Mouse (Mus musculus) neural tube, embryonic 15.5 days (tissue): ENCODE measurements at regions not wholly inside any gene's neighbourhood (a gene's known extent, or its start where the extent isn't known, plus 50 kb on each side); places are given as distances from the start of the nearest gene placed in this dataset.

Source experiments
- ATAC-seq: fragments of 200-750 bp; cut with Nextera tagmentation; 2 replicates; pipeline ENCODE4 v1.8.0; 2017; ENCODE audit warnings: mild to moderate bottlenecking, moderate TSS enrichment, moderate library complexity; ENCODE audit not compliant: low FRiP score
- H3K27ac ChIP-seq: fragments of 300-500 bp; sonication (generic); replicated peaks from 2 replicates; pipeline ENCODE4 v1.5.1; 2015; ENCODE audit warnings: mild to moderate bottlenecking, inconsistent platforms
- H3K27me3 ChIP-seq: fragments of 300-500 bp; sonication (generic); replicated peaks from 2 replicates; pipeline ENCODE4 v1.6.1; 2015; ENCODE audit warnings: inconsistent platforms
- H3K36me3 ChIP-seq: fragments of 300-500 bp; sonication (generic); 2 replicates; pipeline ENCODE4 v1.6.1; 2015; ENCODE audit warnings: inconsistent platforms
- H3K4me1 ChIP-seq: fragments of 300-500 bp; sonication (generic); 2 replicates; pipeline ENCODE4 v1.6.1; 2015; ENCODE audit warnings: inconsistent platforms
- H3K4me2 ChIP-seq: fragments of 300-500 bp; sonication (generic); 2 replicates; pipeline ENCODE4 v1.6.1; 2015; ENCODE audit warnings: inconsistent platforms, mild to moderate bottlenecking, moderate library complexity
- H3K4me3 ChIP-seq: fragments of 300-500 bp; sonication (generic); replicated peaks from 2 replicates; pipeline ENCODE4 v1.5.1; 2015; ENCODE audit warnings: mild to moderate bottlenecking, inconsistent platforms
- H3K9ac ChIP-seq: fragments of 300-500 bp; sonication (generic); replicated peaks from 2 replicates; pipeline ENCODE4 v1.6.1; 2015; ENCODE audit warnings: mild to moderate bottlenecking, inconsistent platforms
- H3K9me3 ChIP-seq: fragments of 300-500 bp; sonication (generic); replicated peaks from 2 replicates; pipeline ENCODE4 v1.6.1; 2016; ENCODE audit warnings: inconsistent platforms
- WGBS: fragments of 180-500 bp; shearing (Covaris S2); methylation state at CpG from one replicate; pipeline ENCODE4 v1.1.7; 2015; ENCODE audit warnings: mixed read lengths; 5-methylcytosine and 5-hydroxymethylcytosine counted together

GRCm38 (mm10) chr13:39350668-39351067 lies 390.0 kb upstream of the Slc35b3 start:
- Histone ChIP-seq H3K4me2 (no peak overlapping the region), H3K9me3 (no peaks in the 10 kb centered on the region), H3K9ac (no peak overlapping the region), H3K36me3 (no peaks in the 10 kb centered on the region), H3K27ac (no peak overlapping the region), H3K4me3 (no peak overlapping the region), H3K4me1 (peaks cover 6% of the 10 kb centered on the region; the same call in 1 of the 2 replicates), H3K27me3 (no peaks in the 10 kb centered on the region)
- 59% methylated on average over 12 of the region's 12 CpGs for WGBS
- no peak for ATAC-seq

- Histone ChIP-seq H3K4me1 (peaks cover 6% of the 10 kb centered on the region; the same call in 1 of the 2 replicates), H3K4me2 (no peak overlapping the region), H3K27me3 (no peaks in the 10 kb centered on the region), H3K4me3 (no peak overlapping the region), H3K9me3 (no peaks in the 10 kb centered on the region), H3K9ac (no peak overlapping the region), H3K36me3 (no peaks in the 10 kb centered on the region), H3K27ac (no peak overlapping the region)
- ATAC-seq: no peak
- WGBS: 72% methylated on average over 6 of the region's 6 CpGs
Observed at GRCm38 (mm10) chr13:39347761-39348160, 387.1 kb upstream of the Slc35b3 start.

DNA sequence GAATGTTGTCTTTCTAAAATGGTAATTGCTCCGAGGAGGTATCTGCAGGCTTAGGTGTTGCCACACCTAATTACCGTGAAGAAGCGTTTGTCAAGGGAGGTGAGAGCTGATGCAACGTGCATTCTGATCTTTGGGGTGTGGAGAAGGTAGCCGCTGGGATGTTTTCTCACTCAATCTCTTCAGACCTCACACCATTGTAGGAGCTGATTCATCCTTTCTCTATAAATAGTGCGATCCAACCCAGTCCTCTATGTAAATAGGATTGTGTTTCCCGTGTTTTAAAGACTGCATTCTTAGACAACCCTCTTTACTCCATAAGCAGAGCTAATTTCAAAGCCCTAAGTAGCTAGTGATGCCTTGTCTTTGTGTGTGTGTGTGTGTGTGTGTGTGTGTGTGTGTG lies 374.2 kb upstream of the Slc35b3 start:
- no peaks in the 10 kb centered on the region for H3K9me3 ChIP-seq
- no peak overlapping the region for H3K27ac ChIP-seq
- no peak overlapping the region for H3K4me3 ChIP-seq
- 79% methylated on average over 7 of the region's 7 CpGs for WGBS
- H3K9ac ChIP-seq: no peak overlapping the region
- no peak for ATAC-seq
- no peaks in the 10 kb centered on the region for H3K36me3 ChIP-seq
- H3K27me3 ChIP-seq: no peaks in the 10 kb centered on the region
- H3K4me1 ChIP-seq: no peaks in the 10 kb centered on the region
- H3K4me2 ChIP-seq: no peak overlapping the region

- Histone ChIP-seq H3K4me2 (no peak overlapping the region), H3K4me1 (no peaks in the 10 kb centered on the region), H3K36me3 (no peaks in the 10 kb centered on the region), H3K4me3 (no peak overlapping the region), H3K9me3 (no peaks in the 10 kb centered on the region), H3K27ac (no peak overlapping the region), H3K27me3 (no peaks in the 10 kb centered on the region), H3K9ac (no peak overlapping the region)
- ATAC-seq: no peak
- WGBS: 87% methylated on average over 3 of the region's 3 CpGs
Observed at GRCm38 (mm10) chr13:39329794-39330193, 369.1 kb upstream of the Slc35b3 start.

GRCm38 (mm10) chr13:39326176-39326575 lies 365.5 kb upstream of the Slc35b3 start:
- 87% methylated on average over 8 of the region's 8 CpGs for WGBS
- Histone ChIP-seq H3K9ac (no peak overlapping the region), H3K36me3 (no peaks in the 10 kb centered on the region), H3K27me3 (no peaks in the 10 kb centered on the region), H3K4me2 (no peak overlapping the region), H3K9me3 (no peaks in the 10 kb centered on the region), H3K4me1 (no peaks in the 10 kb centered on the region), H3K4me3 (no peak overlapping the region), H3K27ac (no peak overlapping the region)
- ATAC-seq: no peak

- no peak overlapping the region for H3K4me3 ChIP-seq
- H3K4me2 ChIP-seq: no peak overlapping the region
- 93% methylated on average over 3 of the region's 3 CpGs for WGBS
- H3K27me3 ChIP-seq: no peaks in the 10 kb centered on the region
- no peaks in the 10 kb centered on the region for H3K4me1 ChIP-seq
- H3K36me3 ChIP-seq: no peaks in the 10 kb centered on the region
- no peak for ATAC-seq
- H3K27ac ChIP-seq: no peak overlapping the region
- H3K9ac ChIP-seq: no peak overlapping the region
- H3K9me3 ChIP-seq: no peaks in the 10 kb centered on the region
Observed at GRCm38 (mm10) chr13:39321111-39321510, 360.4 kb upstream of the Slc35b3 start.

- Histone ChIP-seq H3K9ac (no peak overlapping the region), H3K9me3 (no peaks in the 10 kb centered on the region), H3K4me1 (no peaks in the 10 kb centered on the region), H3K27me3 (no peaks in the 10 kb centered on the region), H3K27ac (no peak overlapping the region), H3K36me3 (no peaks in the 10 kb centered on the region), H3K4me2 (no peak overlapping the region), H3K4me3 (no peak overlapping the region)
- ATAC-seq: no peak
- 88% methylated on average over 5 of the region's 5 CpGs for WGBS
Observed at GRCm38 (mm10) chr13:39309758-39310157, 349.1 kb upstream of the Slc35b3 start.

- no peak overlapping the region for H3K4me3 ChIP-seq
- H3K9ac ChIP-seq: no peak overlapping the region
- no peaks in the 10 kb centered on the region for H3K36me3 ChIP-seq
- no peaks in the 10 kb centered on the region for H3K27me3 ChIP-seq
- H3K4me1 ChIP-seq: no peaks in the 10 kb centered on the region
- no peak overlapping the region for H3K27ac ChIP-seq
- ATAC-seq: no peak
- H3K4me2 ChIP-seq: no peak overlapping the region
- no peaks in the 10 kb centered on the region for H3K9me3 ChIP-seq
- 87% methylated on average over 9 of the region's 9 CpGs for WGBS
Observed at GRCm38 (mm10) chr13:39307845-39308244, 347.2 kb upstream of the Slc35b3 start.

DNA sequence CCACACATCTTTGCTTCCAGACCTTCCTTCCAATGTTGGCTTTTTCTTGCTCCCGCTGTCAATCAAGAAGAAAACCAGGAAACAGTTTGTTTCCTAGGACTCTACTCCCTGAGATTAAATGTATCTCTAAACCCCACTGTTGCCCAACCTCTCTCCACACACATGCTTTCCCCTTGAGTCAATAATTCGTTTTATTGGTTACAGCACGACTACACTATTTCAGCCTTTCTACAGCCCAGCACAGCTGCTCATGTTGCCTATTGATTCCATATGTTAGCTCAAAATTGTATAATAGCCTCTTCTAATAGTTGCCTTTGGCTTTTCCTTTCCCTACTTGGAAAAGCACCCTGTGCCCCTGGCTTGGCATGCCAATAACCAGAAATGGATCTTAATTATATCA lies 346.2 kb upstream of the Slc35b3 start:
- no peak overlapping the region for H3K27ac ChIP-seq
- no peak for ATAC-seq

GRCm38 (mm10) chr13:39297129-39297528 lies 336.5 kb upstream of the Slc35b3 start:
- no peaks in the 10 kb centered on the region for H3K9me3 ChIP-seq
- H3K27me3 ChIP-seq: no peaks in the 10 kb centered on the region
- ATAC-seq: no peak
- H3K27ac ChIP-seq: no peak overlapping the region
- H3K9ac ChIP-seq: no peak overlapping the region
- no peak overlapping the region for H3K4me2 ChIP-seq
- 67% methylated on average over 6 of the region's 6 CpGs for WGBS
- no peaks in the 10 kb centered on the region for H3K36me3 ChIP-seq
- H3K4me1 ChIP-seq: 0 out of 2 replicates have a peak, but pooled peaks cover 6% of the 10 kb centered on the region
- H3K4me3 ChIP-seq: no peak overlapping the region

More for the DNA sequence above, 346.2 kb upstream of the Slc35b3 start:
- no peaks in the 10 kb centered on the region for H3K4me1 ChIP-seq
- no peaks in the 10 kb centered on the region for H3K27me3 ChIP-seq
- 76% methylated on average over 3 of the region's 3 CpGs for WGBS
- no peaks in the 10 kb centered on the region for H3K9me3 ChIP-seq
- H3K4me3 ChIP-seq: no peak overlapping the region
- H3K4me2 ChIP-seq: no peak overlapping the region
- no peak overlapping the region for H3K9ac ChIP-seq
- H3K36me3 ChIP-seq: no peaks in the 10 kb centered on the region

DNA sequence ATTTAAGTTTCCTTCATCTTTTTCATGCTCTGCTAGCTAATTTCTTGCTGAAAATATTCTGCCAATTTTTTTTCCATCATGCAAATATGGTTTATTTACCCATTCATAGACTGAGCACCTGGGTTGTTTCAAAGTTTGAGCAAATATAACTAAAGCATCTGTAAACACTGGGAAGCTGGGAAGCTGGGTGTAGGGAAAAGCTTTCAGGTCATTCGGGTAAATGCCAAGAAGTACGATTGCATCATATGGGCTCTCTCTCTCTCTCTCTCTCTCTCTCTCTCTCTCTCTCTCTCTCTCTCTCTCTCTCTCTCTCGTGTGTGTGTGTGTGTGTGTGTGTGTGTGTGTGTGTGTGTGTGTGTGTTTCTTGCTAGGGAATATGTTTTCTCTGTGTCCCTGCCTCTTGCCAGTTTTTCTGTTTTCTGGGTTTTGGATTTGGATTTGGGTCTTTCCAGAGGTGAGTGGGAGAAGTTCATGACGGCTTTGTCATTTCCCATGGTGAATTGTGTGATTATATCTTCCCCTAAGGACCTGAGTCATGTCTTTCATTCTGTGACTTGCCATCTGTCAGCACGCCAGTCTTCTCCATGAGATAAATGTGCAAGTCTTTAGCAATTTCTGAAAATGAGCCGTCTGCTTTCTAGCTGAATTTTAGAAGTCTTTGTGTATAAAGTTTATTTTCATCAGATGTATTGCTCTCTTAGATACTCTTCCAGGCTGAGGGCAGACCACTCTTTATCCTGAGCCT lies 329.7 kb upstream of the Slc35b3 start:
- no peaks in the 10 kb centered on the region for H3K4me1 ChIP-seq
- H3K9ac ChIP-seq: no peak overlapping the region
- no peak overlapping the region for H3K4me3 ChIP-seq
- 70% methylated on average over 5 of the region's 6 CpGs for WGBS
- no peak overlapping the region for H3K4me2 ChIP-seq
- no peaks in the 10 kb centered on the region for H3K27me3 ChIP-seq
- H3K27ac ChIP-seq: no peak overlapping the region
- H3K36me3 ChIP-seq: no peaks in the 10 kb centered on the region
- H3K9me3 ChIP-seq: no peaks in the 10 kb centered on the region
- ATAC-seq: no peak

- H3K36me3 ChIP-seq: no peaks in the 10 kb centered on the region
- no peak for ATAC-seq
- no peak overlapping the region for H3K4me3 ChIP-seq
- H3K4me2 ChIP-seq: no peak overlapping the region
- H3K9me3 ChIP-seq: no peaks in the 10 kb centered on the region
- H3K27ac ChIP-seq: no peak overlapping the region
- H3K27me3 ChIP-seq: no peaks in the 10 kb centered on the region
- no peak overlapping the region for H3K9ac ChIP-seq
- no peaks in the 10 kb centered on the region for H3K4me1 ChIP-seq
- 86% methylated on average over 2 of the region's 2 CpGs for WGBS
Observed at GRCm38 (mm10) chr13:39282272-39282671, 321.6 kb upstream of the Slc35b3 start.
